Mouse (Mus musculus) C3H10T1/2 (cell line): Measurements from ENCODE around the gene 1110012L19Rik. TPM values are rescaled to one million over a fixed set of nuclear protein-coding genes. Genes with fewer than 3 reads are reported as not detected.

Experiments
- polyA plus RNA-seq, 2 experiments: library from polyadenylated mRNA; unstranded; fragments of >200 nt; fragmentation: generic; extraction: Trizol; gene quantifications; one replicate each; pipeline ENCODE4 v1.2.1; 2012; ENCODE audit warnings: missing spikeins in 2 of 2

Gene 1110012L19Rik
- polyA plus RNA-seq = 10 to 100 TPM; 20.3 to 56.2 TPM

GRCm38 (mm10) chrX:70385276-70385961 is at the start of gene 1110012L19Rik:
Gene 1110012L19Rik, plus strand, starts transcription at chrX:70385877.

GRCm38 (mm10) chrX:70364661-70365613 is 20.7 kb upstream of the 1110012L19Rik start, which contains the start of gene Ids:
Gene Ids, minus strand, starts transcription at chrX:70365084.

Other genes with a start within 250 kb of the 1110012L19Rik start
- 10 to 100 TPM in 1 of 2 experiments, 1 to 10 TPM in 1; 1.0 to 11.3 TPM for gene Ids, start 20.8 kb upstream of the 1110012L19Rik start, polyA plus RNA-seq
- gene Tmem185a, start 91.3 kb downstream of the 1110012L19Rik start, polyA plus RNA-seq = 10 to 100 TPM; 11.0 to 39.1 TPM